Mouse (Mus musculus): ENCODE results near the gene Dip2b. TPM values are rescaled to one million over a fixed set of nuclear protein-coding genes. Genes with fewer than 3 reads are reported as not detected.
A peak's percentile ranks its signal among the peaks of the same experiment; 100 is the strongest.

Gene Dip2b
- polyA plus RNA-seq, 1 experiment: 5.4 TPM

DNA sequence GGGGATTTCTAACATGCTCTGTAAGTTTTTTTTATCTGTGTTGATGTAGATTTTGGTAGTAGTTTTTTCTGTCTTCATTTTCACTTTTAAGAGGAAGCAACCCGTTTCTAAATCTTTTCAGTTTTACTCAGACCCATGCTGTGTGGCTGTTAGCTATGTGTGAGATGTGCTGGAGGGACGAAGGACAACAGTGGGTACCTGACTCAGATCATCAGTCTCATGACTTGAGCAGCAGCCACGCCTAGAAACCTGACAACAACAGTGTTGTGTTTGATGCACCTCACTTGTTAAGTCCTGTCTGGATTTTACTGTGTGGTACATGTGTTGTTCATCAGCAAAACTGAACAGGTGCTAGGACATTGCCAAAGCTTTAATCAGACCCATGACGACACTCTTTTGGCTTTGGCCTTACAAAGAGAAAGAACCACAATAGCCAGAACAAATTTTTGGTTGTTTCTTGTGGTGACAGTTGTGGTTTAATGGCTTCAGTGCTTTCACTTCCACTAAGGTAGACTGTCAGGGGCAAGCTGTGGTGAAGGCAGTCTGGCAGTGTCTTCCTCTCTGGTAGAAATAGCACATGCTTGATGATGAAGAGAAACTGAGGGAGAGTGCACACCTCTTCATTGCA is 22.2 kb downstream of the Dip2b start:
- no peak overlapping the region for H3K4me3 ChIP-seq (ENCODE audit: insufficient read depth, low read depth, low read length)
- no peak for TF ChIP-seq POLR2A (IDR thresholded peaks at IDR 0.05; ENCODE audit: low read depth, low read length)
- TF ChIP-seq CTCF (conservative IDR thresholded peaks at IDR 0.05; ENCODE audit: insufficient read depth, insufficient read length, low read depth, low read length): no peak
- 82% methylated on average over 4 of the region's 4 CpGs for WGBS
- H3K4me1 ChIP-seq (ENCODE audit: control insufficient read depth, insufficient read depth, low read length): peaks cover 6% of the 10 kb centered on the region; the same call in 1 of the 2 replicates
- no peaks in the 10 kb centered on the region for H3K36me3 ChIP-seq (ENCODE audit: control insufficient read depth, insufficient read depth, low read length)
- no peak for DNase-seq
- no peak overlapping the region for H3K27ac ChIP-seq (ENCODE audit: insufficient read depth, low read depth, low read length)
- H3K27me3 ChIP-seq (replicated peaks; ENCODE audit: control insufficient read depth, insufficient read depth, low read length): no peaks in the 10 kb centered on the region

DNA sequence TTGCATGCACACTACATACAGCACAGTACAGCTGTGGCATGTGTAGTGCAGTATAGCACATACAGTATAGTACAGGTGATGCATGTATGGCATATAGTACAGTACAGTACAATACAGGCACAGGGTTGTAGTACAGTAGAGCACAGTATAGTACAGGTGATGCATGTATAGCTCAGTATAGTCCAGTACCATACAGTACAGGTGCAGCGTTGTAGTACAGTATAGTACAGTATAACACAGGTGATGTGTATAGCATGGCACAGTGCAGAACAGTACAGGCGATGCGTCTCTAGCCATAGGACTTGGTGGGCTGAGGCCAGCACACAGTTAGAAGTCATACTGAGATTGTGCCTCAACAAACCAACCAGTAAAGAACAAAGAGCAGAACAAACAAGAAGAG is 22.9 kb downstream of the Dip2b start:
- over 99% methylated on average over 3 of the region's 3 CpGs for WGBS
- TF ChIP-seq POLR2A (IDR thresholded peaks at IDR 0.05; ENCODE audit: low read depth, low read length) (no peak), CTCF (conservative IDR thresholded peaks at IDR 0.05; ENCODE audit: insufficient read depth, insufficient read length, low read depth, low read length) (no peak)
- DNase-seq: no peak
- Histone ChIP-seq H3K27me3 (replicated peaks; ENCODE audit: control insufficient read depth, insufficient read depth, low read length) (no peaks in the 10 kb centered on the region), H3K4me1 (ENCODE audit: control insufficient read depth, insufficient read depth, low read length) (peaks cover 11% of the 10 kb centered on the region; the same call in 1 of the 2 replicates), H3K27ac (ENCODE audit: insufficient read depth, low read depth, low read length) (no peak overlapping the region), H3K36me3 (ENCODE audit: control insufficient read depth, insufficient read depth, low read length) (no peaks in the 10 kb centered on the region), H3K4me3 (ENCODE audit: insufficient read depth, low read depth, low read length) (no peak overlapping the region)

DNA sequence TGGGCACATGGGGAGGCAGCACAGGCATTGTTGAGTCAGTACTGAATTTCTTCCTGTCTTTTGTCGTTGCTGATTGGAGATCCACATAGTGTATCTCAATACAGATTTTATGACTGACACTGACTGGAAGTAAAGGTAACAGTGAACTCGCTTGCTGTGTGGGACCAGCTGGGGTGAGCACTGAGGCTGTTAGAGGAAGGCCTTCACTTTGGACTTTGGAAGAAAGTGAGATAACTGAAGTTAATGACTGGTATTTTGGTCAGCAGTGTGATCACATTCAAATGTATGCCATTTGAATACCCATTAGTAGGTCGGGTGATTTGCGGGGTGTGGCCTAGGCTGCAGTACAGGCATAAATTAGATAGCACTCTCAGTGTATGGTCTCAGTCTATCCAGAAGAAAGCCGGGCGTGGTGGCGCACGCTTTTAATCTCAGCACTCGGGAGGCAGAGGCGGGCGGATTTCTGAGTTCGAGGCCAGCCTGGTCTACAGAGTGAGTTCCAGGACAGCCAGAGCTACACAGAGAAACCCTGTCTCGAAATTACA is 24.8 kb downstream of the Dip2b start:
- no peak for DNase-seq
- no peak for TF ChIP-seq POLR2A (IDR thresholded peaks at IDR 0.05; ENCODE audit: low read depth, low read length)
- no peak for TF ChIP-seq CTCF (conservative IDR thresholded peaks at IDR 0.05; ENCODE audit: insufficient read depth, insufficient read length, low read depth, low read length)
- no peak overlapping the region for H3K4me3 ChIP-seq (ENCODE audit: insufficient read depth, low read depth, low read length)
- H3K4me1 ChIP-seq (ENCODE audit: control insufficient read depth, insufficient read depth, low read length): peaks cover 22% of the 10 kb centered on the region; the same call in 1 of the 2 replicates
- WGBS: 83% methylated on average over 13 of the region's 13 CpGs
- H3K36me3 ChIP-seq (ENCODE audit: control insufficient read depth, insufficient read depth, low read length): no peaks in the 10 kb centered on the region
- no peaks in the 10 kb centered on the region for H3K27me3 ChIP-seq (replicated peaks; ENCODE audit: control insufficient read depth, insufficient read depth, low read length)
- no peak overlapping the region for H3K27ac ChIP-seq (ENCODE audit: insufficient read depth, low read depth, low read length)

DNA sequence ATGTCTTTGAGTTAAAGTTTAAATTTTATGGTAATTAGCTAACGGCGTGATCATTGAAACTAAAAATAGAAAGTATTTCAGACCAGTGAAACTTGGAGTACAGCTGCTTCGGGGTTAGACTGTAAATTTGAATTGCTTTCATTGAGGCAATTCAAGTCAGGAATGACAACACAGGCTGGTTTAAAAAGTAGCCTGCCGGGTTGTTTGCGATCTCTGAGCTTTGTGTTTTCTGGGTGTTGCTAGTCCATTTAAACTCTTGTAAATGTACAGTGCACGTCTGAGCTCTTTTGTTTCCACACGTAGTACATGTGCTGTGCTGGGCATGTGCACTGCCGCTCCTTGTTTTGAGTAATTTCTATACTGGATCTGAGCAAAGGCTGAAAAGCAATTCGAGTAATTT is 28.2 kb downstream of the Dip2b start:
- peak; percentile 52 for DNase-seq
- peaks cover 20% of the 10 kb centered on the region; the same call in 1 of the 2 replicates for H3K4me1 ChIP-seq (ENCODE audit: control insufficient read depth, insufficient read depth, low read length)
- no peak overlapping the region for H3K4me3 ChIP-seq (ENCODE audit: insufficient read depth, low read depth, low read length)
- TF ChIP-seq CTCF (conservative IDR thresholded peaks at IDR 0.05; ENCODE audit: insufficient read depth, insufficient read length, low read depth, low read length): no peak
- TF ChIP-seq POLR2A (IDR thresholded peaks at IDR 0.05; ENCODE audit: low read depth, low read length): no peak
- H3K27ac ChIP-seq (ENCODE audit: insufficient read depth, low read depth, low read length): peak overlapping the region; percentile 58; the same call in 1 of the 2 replicates
- no peaks in the 10 kb centered on the region for H3K36me3 ChIP-seq (ENCODE audit: control insufficient read depth, insufficient read depth, low read length)
- WGBS: 25% methylated on average over 9 of the region's 9 CpGs
- no peaks in the 10 kb centered on the region for H3K27me3 ChIP-seq (replicated peaks; ENCODE audit: control insufficient read depth, insufficient read depth, low read length)

DNA sequence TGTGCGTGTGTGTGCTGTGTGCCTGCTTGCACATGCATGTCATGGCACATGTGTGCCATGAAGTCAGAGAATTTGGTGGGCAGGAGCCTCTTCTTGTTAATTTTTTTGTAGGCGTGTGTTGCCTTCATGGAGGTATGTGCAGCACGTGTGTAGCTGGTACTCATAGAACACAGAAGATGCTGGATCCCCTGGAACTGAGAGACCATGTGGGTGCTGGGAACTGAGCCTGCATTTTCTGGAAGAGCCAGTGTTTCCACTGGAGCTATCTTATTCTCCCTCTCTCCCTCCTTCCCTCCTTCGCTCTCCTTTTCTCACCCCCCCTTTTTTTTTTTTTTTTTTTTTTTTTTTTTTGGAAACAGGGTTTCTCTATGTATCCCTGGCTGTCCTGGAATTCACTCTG is 30.6 kb downstream of the Dip2b start:
- Histone ChIP-seq H3K4me3 (ENCODE audit: insufficient read depth, low read depth, low read length) (no peak overlapping the region), H3K27ac (ENCODE audit: insufficient read depth, low read depth, low read length) (no peak overlapping the region), H3K36me3 (ENCODE audit: control insufficient read depth, insufficient read depth, low read length) (no peaks in the 10 kb centered on the region), H3K4me1 (ENCODE audit: control insufficient read depth, insufficient read depth, low read length) (peaks cover 25% of the 10 kb centered on the region; the same call in 1 of the 2 replicates), H3K27me3 (replicated peaks; ENCODE audit: control insufficient read depth, insufficient read depth, low read length) (no peaks in the 10 kb centered on the region)
- DNase-seq: no peak
- TF ChIP-seq CTCF (conservative IDR thresholded peaks at IDR 0.05; ENCODE audit: insufficient read depth, insufficient read length, low read depth, low read length): no peak
- TF ChIP-seq POLR2A (IDR thresholded peaks at IDR 0.05; ENCODE audit: low read depth, low read length): no peak
- 87% methylated on average over 4 of the region's 4 CpGs for WGBS

GRCm38 (mm10) chr15:100070021-100070420 is 31.6 kb downstream of the Dip2b start:
- Histone ChIP-seq H3K27ac (ENCODE audit: insufficient read depth, low read depth, low read length) (no peak overlapping the region), H3K27me3 (replicated peaks; ENCODE audit: control insufficient read depth, insufficient read depth, low read length) (no peaks in the 10 kb centered on the region), H3K4me3 (ENCODE audit: insufficient read depth, low read depth, low read length) (no peak overlapping the region), H3K36me3 (ENCODE audit: control insufficient read depth, insufficient read depth, low read length) (no peaks in the 10 kb centered on the region), H3K4me1 (ENCODE audit: control insufficient read depth, insufficient read depth, low read length) (peaks cover 28% of the 10 kb centered on the region; the same call in 1 of the 2 replicates)
- TF ChIP-seq POLR2A (IDR thresholded peaks at IDR 0.05; ENCODE audit: low read depth, low read length) (no peak), CTCF (conservative IDR thresholded peaks at IDR 0.05; ENCODE audit: insufficient read depth, insufficient read length, low read depth, low read length) (no peak)
- WGBS: 89% methylated on average over 8 of the region's 8 CpGs
- no peak for DNase-seq

DNA sequence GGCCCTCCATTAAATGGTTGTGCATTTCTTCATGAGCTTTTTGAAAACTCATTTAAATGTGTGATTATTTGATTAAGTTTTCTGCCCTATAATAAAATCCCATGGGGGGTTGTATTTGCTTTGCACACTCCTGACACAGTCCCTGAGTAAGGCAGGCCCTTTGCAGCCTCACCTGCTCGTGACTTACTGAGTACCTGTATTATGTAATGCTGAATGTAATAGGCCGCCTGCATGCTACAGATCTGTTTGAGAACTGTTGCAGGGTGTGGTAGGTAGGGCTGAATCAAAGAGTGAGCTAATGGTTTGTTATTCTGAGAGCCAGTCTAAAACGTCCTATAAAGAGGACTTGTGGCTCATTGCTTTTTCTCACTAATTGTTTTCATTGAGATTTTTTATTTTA is 33.4 kb downstream of the Dip2b start:
- Histone ChIP-seq H3K27me3 (replicated peaks; ENCODE audit: control insufficient read depth, insufficient read depth, low read length) (no peaks in the 10 kb centered on the region), H3K36me3 (ENCODE audit: control insufficient read depth, insufficient read depth, low read length) (no peaks in the 10 kb centered on the region), H3K27ac (ENCODE audit: insufficient read depth, low read depth, low read length) (no peak overlapping the region), H3K4me3 (ENCODE audit: insufficient read depth, low read depth, low read length) (no peak overlapping the region), H3K4me1 (ENCODE audit: control insufficient read depth, insufficient read depth, low read length) (peaks cover 25% of the 10 kb centered on the region; the same call in 1 of the 2 replicates)
- TF ChIP-seq POLR2A (IDR thresholded peaks at IDR 0.05; ENCODE audit: low read depth, low read length) (no peak), CTCF (conservative IDR thresholded peaks at IDR 0.05; ENCODE audit: insufficient read depth, insufficient read length, low read depth, low read length) (no peak)
- DNase-seq: no peak
- 86% methylated on average over 3 of the region's 3 CpGs for WGBS
